Mouse (Mus musculus): ENCODE data around the gene Rad1. TPM values are rescaled to one million over a fixed set of nuclear protein-coding genes. Genes with fewer than 3 reads are reported as not detected.
"Not testable (repeated sequence)": the region's sequence is repeated elsewhere in the genome, so short reads cannot be mapped to it uniquely, and the experiment has no call there.

The Rad1 gene
- polyA plus RNA-seq, 1 experiment from 2014 or later, result 41.7 TPM

GRCm38 (mm10) chr15:10470151-10470831, 15.5 kb upstream of the Rad1 start, which contains the start of gene Dnajc21:
Gene Dnajc21 (minus strand): TSS chr15:10470516.
- Histone ChIP-seq H3K4me1 (peaks cover 4% of the 10 kb centered on the region; the same call in 1 of the 2 replicates), H3K4me2 (replicated peaks) (peak within 1 kb of the TSS; percentile 90), H3K27ac (peak within 1 kb of the TSS; percentile 83), H3K36me3 (peaks cover 3% of the 10 kb centered on the region), H3K4me3 (peak within 1 kb of the TSS; percentile 86), H3K27me3 (no peaks in the 10 kb centered on the region), H3K9ac (peak within 1 kb of the TSS; percentile 83), H3K9me3 (no peaks in the 10 kb centered on the region)
- peak; percentile 88 for ATAC-seq (ENCODE audit: insufficient number of reproducible peaks, insufficient read depth, low FRiP score, low TSS enrichment)
- under 1% methylated on average over 70 of the region's 87 CpGs for WGBS

GRCm38 (mm10) chr15:10470941-10471340, 14.9 kb upstream of the Rad1 start:
- peaks cover 9% of the 10 kb centered on the region for H3K36me3 ChIP-seq
- peaks cover 4% of the 10 kb centered on the region; the same call in 1 of the 2 replicates for H3K4me1 ChIP-seq
- H3K4me3 ChIP-seq, result peak overlapping the region; percentile 86
- peak overlapping the region; percentile 90 for H3K4me2 ChIP-seq (replicated peaks)
- peak overlapping the region; percentile 51; the same call in 1 of the 2 replicates for H3K9ac ChIP-seq
- H3K27me3 ChIP-seq, result no peaks in the 10 kb centered on the region
- no peak overlapping the region for H3K27ac ChIP-seq
- ATAC-seq (ENCODE audit: insufficient number of reproducible peaks, insufficient read depth, low FRiP score, low TSS enrichment), result no peak
- 16% methylated on average over 3 of the region's 3 CpGs for WGBS
- no peaks in the 10 kb centered on the region for H3K9me3 ChIP-seq

GRCm38 (mm10) chr15:10486365-10486839, 584 bp downstream of the Rad1 start:
- H3K4me2 ChIP-seq (replicated peaks), result peak overlapping the region; percentile 57
- H3K9me3 ChIP-seq, result no peaks in the 10 kb centered on the region
- no peaks in the 10 kb centered on the region for H3K27me3 ChIP-seq
- H3K4me3 ChIP-seq, result peak overlapping the region; percentile 89
- H3K9ac ChIP-seq, result peak overlapping the region; percentile 88
- peaks cover 16% of the 10 kb centered on the region; the same call in 1 of the 2 replicates for H3K4me1 ChIP-seq
- 1% methylated on average over 18 of the region's 18 CpGs for WGBS
- H3K36me3 ChIP-seq, result peaks cover 12% of the 10 kb centered on the region
- H3K27ac ChIP-seq, result peak overlapping the region; percentile 70; the same call in 1 of the 2 replicates
- ATAC-seq (ENCODE audit: insufficient number of reproducible peaks, insufficient read depth, low FRiP score, low TSS enrichment), result 0 out of 2 replicates have a peak, but pooled peaks have one; percentile 10

GRCm38 (mm10) chr15:10487246-10487645, 1.4 kb downstream of the Rad1 start:
- WGBS, result 55% methylated on average over 2 of the region's 2 CpGs
- Histone ChIP-seq H3K27me3 (no peaks in the 10 kb centered on the region), H3K4me3 (peak overlapping the region; percentile 89; the same call in 1 of the 2 replicates), H3K4me2 (replicated peaks) (peak overlapping the region; percentile 57), H3K27ac (no peak overlapping the region), H3K9me3 (no peaks in the 10 kb centered on the region), H3K4me1 (peaks cover 16% of the 10 kb centered on the region; the same call in 1 of the 2 replicates), H3K9ac (no peak overlapping the region), H3K36me3 (peaks cover 17% of the 10 kb centered on the region)
- no peak for ATAC-seq (ENCODE audit: insufficient number of reproducible peaks, insufficient read depth, low FRiP score, low TSS enrichment)

GRCm38 (mm10) chr15:10490101-10490500, 4.3 kb downstream of the Rad1 start:
- H3K27me3 ChIP-seq, result no peaks in the 10 kb centered on the region
- H3K4me3 ChIP-seq, result no peak overlapping the region
- no peaks in the 10 kb centered on the region for H3K9me3 ChIP-seq
- H3K36me3 ChIP-seq, result peaks cover 23% of the 10 kb centered on the region
- H3K4me2 ChIP-seq (replicated peaks), result no peak overlapping the region
- 77% methylated on average over 5 of the region's 5 CpGs for WGBS
- H3K27ac ChIP-seq, result no peak overlapping the region
- H3K9ac ChIP-seq, result no peak overlapping the region
- H3K4me1 ChIP-seq, result 0 out of 2 replicates have a peak, but pooled peaks cover 7% of the 10 kb centered on the region
- no peak for ATAC-seq (ENCODE audit: insufficient number of reproducible peaks, insufficient read depth, low FRiP score, low TSS enrichment)

- 93% methylated on average over 11 of the region's 11 CpGs for WGBS
- peaks cover 24% of the 10 kb centered on the region for H3K36me3 ChIP-seq
- no peak overlapping the region for H3K9ac ChIP-seq
- H3K27me3 ChIP-seq, result no peaks in the 10 kb centered on the region
- H3K27ac ChIP-seq, result no peak overlapping the region
- no peak overlapping the region for H3K4me2 ChIP-seq (replicated peaks)
- no peak for ATAC-seq (ENCODE audit: insufficient number of reproducible peaks, insufficient read depth, low FRiP score, low TSS enrichment)
- H3K4me3 ChIP-seq, result no peak overlapping the region
- H3K4me1 ChIP-seq, result no peaks in the 10 kb centered on the region
- no peaks in the 10 kb centered on the region for H3K9me3 ChIP-seq
Measured at GRCm38 (mm10) chr15:10495944-10496343, 10.1 kb downstream of the Rad1 start.

- not testable (repeated sequence) for H3K4me1 ChIP-seq; H3K4me3 ChIP-seq; H3K9ac ChIP-seq; H3K4me2 ChIP-seq (replicated peaks); ATAC-seq (ENCODE audit: insufficient number of reproducible peaks, insufficient read depth, low FRiP score, low TSS enrichment); H3K9me3 ChIP-seq; H3K27ac ChIP-seq; H3K27me3 ChIP-seq
- 91% methylated on average over 1 of the region's 1 CpGs for WGBS
- H3K36me3 ChIP-seq, result peaks cover 24% of the 10 kb centered on the region
Measured at GRCm38 (mm10) chr15:10496696-10497095, 10.9 kb downstream of the Rad1 start.

GRCm38 (mm10) chr15:10499593-10499992, 13.8 kb downstream of the Rad1 start:
- no peak overlapping the region for H3K4me3 ChIP-seq
- H3K36me3 ChIP-seq, result peaks cover 11% of the 10 kb centered on the region; the same call in 1 of the 2 replicates
- H3K4me2 ChIP-seq (replicated peaks), result no peak overlapping the region
- no peak for ATAC-seq (ENCODE audit: insufficient number of reproducible peaks, insufficient read depth, low FRiP score, low TSS enrichment)
- H3K4me1 ChIP-seq, result no peaks in the 10 kb centered on the region
- no peak overlapping the region for H3K27ac ChIP-seq
- H3K9ac ChIP-seq, result no peak overlapping the region
- 76% methylated on average over 5 of the region's 5 CpGs for WGBS
- no peaks in the 10 kb centered on the region for H3K27me3 ChIP-seq
- no peaks in the 10 kb centered on the region for H3K9me3 ChIP-seq

DNA sequence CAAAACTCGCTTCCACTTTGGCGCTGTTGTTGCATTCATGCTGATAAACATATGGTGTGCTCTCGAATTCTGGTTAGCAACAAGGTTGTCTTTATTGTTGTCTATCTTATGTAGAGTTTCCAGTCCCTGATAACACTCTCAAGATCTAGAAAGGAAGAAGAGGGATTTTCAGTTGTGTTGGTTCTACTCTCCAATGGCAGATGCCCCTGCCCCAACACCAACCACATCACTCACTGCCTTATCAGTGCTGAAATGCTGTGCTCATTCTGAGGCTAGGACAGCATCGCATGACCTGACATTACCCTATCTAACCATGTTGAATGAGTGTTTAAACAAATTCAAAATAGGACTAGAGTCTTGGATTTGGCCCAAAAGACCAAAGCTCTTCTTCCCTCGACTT, 14.2 kb downstream of the Rad1 start:
- Histone ChIP-seq H3K27ac (no peak overlapping the region), H3K9ac (no peak overlapping the region), H3K4me2 (replicated peaks) (no peak overlapping the region), H3K36me3 (peaks cover 7% of the 10 kb centered on the region; the same call in 1 of the 2 replicates), H3K4me1 (no peaks in the 10 kb centered on the region), H3K9me3 (no peaks in the 10 kb centered on the region), H3K27me3 (no peaks in the 10 kb centered on the region), H3K4me3 (no peak overlapping the region)
- 85% methylated on average over 5 of the region's 5 CpGs for WGBS
- ATAC-seq (ENCODE audit: insufficient number of reproducible peaks, insufficient read depth, low FRiP score, low TSS enrichment), result no peak

DNA sequence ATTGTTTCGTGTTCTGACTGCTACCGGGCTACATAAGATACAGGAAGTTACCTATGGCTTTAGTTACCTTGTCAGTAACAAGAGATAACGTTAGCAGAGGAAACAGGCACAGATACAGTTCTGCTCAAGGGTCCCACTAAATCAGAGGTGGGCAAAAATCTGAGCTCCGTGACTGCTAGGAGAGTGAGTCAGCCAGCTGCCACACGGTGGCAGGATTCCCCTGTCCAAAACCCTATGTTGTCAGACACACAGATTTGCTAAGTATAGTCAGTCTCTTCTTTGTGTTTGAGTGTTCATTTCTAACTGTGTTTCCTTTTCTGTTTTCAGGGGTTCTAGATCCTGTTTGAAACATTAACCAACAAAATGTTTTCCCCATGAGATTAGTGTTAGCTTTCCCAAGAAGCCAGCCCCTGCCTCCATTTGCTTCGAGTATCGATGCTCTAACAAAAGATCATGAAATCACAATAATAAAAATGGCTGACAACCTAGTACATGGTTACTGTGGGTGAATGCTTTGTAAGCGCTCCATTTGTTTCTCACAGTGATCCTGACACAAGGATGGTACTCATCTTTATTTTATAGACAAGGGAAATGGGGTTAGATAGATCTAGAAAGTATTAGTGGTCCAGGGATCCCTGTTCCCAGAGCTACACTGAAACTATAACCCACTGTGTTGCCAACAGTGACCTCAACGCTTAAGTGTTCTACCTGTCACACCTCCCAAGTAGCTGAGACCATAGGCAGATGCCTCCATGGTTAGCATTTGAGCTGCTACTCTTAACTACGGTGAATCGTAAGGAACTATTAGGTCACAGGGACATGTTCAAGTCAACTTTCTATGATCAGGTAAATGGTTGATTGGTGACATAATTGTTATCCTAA, 15.3 kb downstream of the Rad1 start:
- no peaks in the 10 kb centered on the region for H3K27me3 ChIP-seq
- no peak overlapping the region for H3K4me2 ChIP-seq (replicated peaks)
- H3K9ac ChIP-seq, result no peak overlapping the region
- ATAC-seq (ENCODE audit: insufficient number of reproducible peaks, insufficient read depth, low FRiP score, low TSS enrichment), result no peak
- 55% methylated on average over 11 of the region's 11 CpGs for WGBS
- H3K27ac ChIP-seq, result no peak overlapping the region
- peaks cover 1% of the 10 kb centered on the region; the same call in 1 of the 2 replicates for H3K4me1 ChIP-seq
- peaks cover 3% of the 10 kb centered on the region; the same call in 1 of the 2 replicates for H3K36me3 ChIP-seq
- H3K4me3 ChIP-seq, result no peak overlapping the region
- no peaks in the 10 kb centered on the region for H3K9me3 ChIP-seq

DNA sequence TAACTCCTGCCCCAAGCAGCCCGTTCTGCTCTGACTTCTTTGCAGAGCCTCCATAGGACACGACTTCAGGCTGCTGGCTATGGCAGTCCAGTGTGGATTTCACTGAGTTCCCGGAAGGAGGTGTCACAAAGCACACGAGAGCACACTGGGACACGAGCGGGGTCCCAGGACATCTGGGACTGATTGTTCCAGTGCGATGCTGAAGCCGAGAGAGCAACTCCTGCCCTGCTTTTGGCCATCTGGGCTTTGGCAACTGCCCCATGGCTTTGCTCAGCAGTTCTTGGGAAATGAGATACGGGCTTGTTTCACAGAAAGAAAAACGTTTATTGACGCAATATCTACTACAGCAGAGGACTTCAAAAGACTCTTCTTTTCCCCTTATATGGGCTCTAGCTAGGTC, 20.3 kb downstream of the Rad1 start:
- H3K9me3 ChIP-seq, result no peaks in the 10 kb centered on the region
- 28% methylated on average over 11 of the region's 11 CpGs for WGBS
- H3K27ac ChIP-seq, result no peak overlapping the region

More for the DNA sequence above, 20.3 kb downstream of the Rad1 start:
- no peaks in the 10 kb centered on the region for H3K27me3 ChIP-seq
- 0 out of 2 replicates have a peak overlapping the region, but pooled peaks have one; percentile 2 for H3K4me2 ChIP-seq (replicated peaks)
- no peaks in the 10 kb centered on the region for H3K36me3 ChIP-seq
- H3K9ac ChIP-seq, result no peak overlapping the region
- peaks cover 5% of the 10 kb centered on the region for H3K4me1 ChIP-seq
- H3K4me3 ChIP-seq, result no peak overlapping the region
- no peak for ATAC-seq (ENCODE audit: insufficient number of reproducible peaks, insufficient read depth, low FRiP score, low TSS enrichment)
